Mouse (Mus musculus): ENCODE results near the gene Shisal2a. TPM values are rescaled to one million over a fixed set of nuclear protein-coding genes. Genes with fewer than 3 reads are reported as not detected.

Shisal2a gene
- total RNA-seq (2023): not detected in 4 replicates

GRCm38 (mm10) chr4:108383183-108383714 is at the start of gene Shisal2a:
TSS of gene Shisal2a (minus strand) at chr4:108383349.

GRCm38 (mm10) chr4:108406861-108407401 is 23.8 kb upstream of the Shisal2a start, which contains the start of gene Gpx7:
TSS of gene Gpx7 (minus strand) at chr4:108406961.

GRCm38 (mm10) chr4:108327730-108328484 is 55.2 kb downstream of the Shisal2a start, which contains the start of gene Coa7:
TSS of gene Coa7 (plus strand) at chr4:108328140.

Other genes starting within 250 kb of the Shisal2a start
- 82.7 to 104 TPM (median 90.8 TPM) in 4 replicates for gene Scp2, start 238.4 kb downstream of the Shisal2a start, total RNA-seq (2023)
- not detected in 4 replicates for gene Echdc2, start 217.9 kb downstream of the Shisal2a start, total RNA-seq (2023)
- not detected in 4 replicates for gene Zyg11a, start 165.3 kb downstream of the Shisal2a start, total RNA-seq (2023)
- gene Zyg11b, start 82.3 kb downstream of the Shisal2a start, total RNA-seq (2023): 37.2 to 40.1 TPM (median 38.3 TPM) in 4 replicates
- 21.8 to 24.9 TPM (median 23.7 TPM) in 4 replicates for gene Coa7, start 55.2 kb downstream of the Shisal2a start, total RNA-seq (2023)
- gene Gpx7, start 23.6 kb upstream of the Shisal2a start, total RNA-seq (2023): 0.75 to 3.1 TPM (median 1.6 TPM) in 4 replicates
- 288 to 331 TPM (median 307 TPM) in 4 replicates for gene Tut4, start 76.1 kb upstream of the Shisal2a start, total RNA-seq (2023)
- 53.1 to 62.0 TPM (median 58.8 TPM) in 4 replicates for gene Prpf38a, start 196.0 kb upstream of the Shisal2a start, total RNA-seq (2023)
- 2.3 to 4.2 TPM (median 2.6 TPM) in 4 replicates for gene Orc1, start 196.1 kb upstream of the Shisal2a start, total RNA-seq (2023)
- 107 to 116 TPM (median 111 TPM) in 4 replicates for gene Cc2d1b, start 236.6 kb upstream of the Shisal2a start, total RNA-seq (2023)

Data from B cell, adult 62 days (primary cell).